In genomic region chr6:135001991-135002390, GRCm38 (mm10) we compare ENCODE assay signal across 21 mouse cellular contexts. TPM values are rescaled to one million over a fixed set of nuclear protein-coding genes. Genes with fewer than 3 reads are reported as not detected.
"Had no signal": no experiment of that assay in that cellular context is flagged by ENCODE, and none has a peak within 500 bp of the region (broad histone marks: within the 10 kb centered on the region; RNA-seq: fewer than 3 reads in every experiment).

No protein-coding gene starts in this region.

- DNase-seq: liver, embryonic 13.5 days; liver, postnatal 0 days; lung, adult 2 months; lung, postnatal 14 days; lung, postnatal 36 days; midbrain, embryonic 14.5 days; retina, postnatal 1 day; right cerebral cortex, adult 18-20 months; right cerebral cortex, postnatal 25 days; right cerebral cortex, postnatal 4 days; spleen, adult 18-20 months; thymus, adult 18-20 months; thymus, postnatal 25 days; thymus, postnatal 4 days had no signal

- H3K4me3 ChIP-seq: liver, embryonic 13.5 days; liver, embryonic 15.5 days; lung, embryonic 15.5 days; midbrain, embryonic 10.5 days; midbrain, embryonic 12.5 days; neural tube, embryonic 12.5 days had no signal

- H3K4me1 ChIP-seq: lung, embryonic 15.5 days; midbrain, embryonic 10.5 days; midbrain, embryonic 12.5 days; neural tube, embryonic 12.5 days had no signal

- H3K27ac ChIP-seq: liver, embryonic 13.5 days; liver, embryonic 15.5 days; lung, embryonic 15.5 days; midbrain, embryonic 10.5 days; midbrain, embryonic 12.5 days; neural tube, embryonic 12.5 days had no signal

- ATAC-seq: liver, postnatal 0 days; lung, postnatal 0 days had no signal

RNA-seq across cellular contexts. Expression of gene Apold1, which starts 20.5 kb away (rescaled TPM):
- total RNA-seq: neutrophil, adult 5-6 weeks had no signal
